Mouse (Mus musculus) thymus, adult 2 months (tissue): ENCODE data around the gene Tmem259.

Experiments used
- CTCF ChIP-seq: fragments of 200-500 bp; IDR thresholded peaks from 2 replicates; pipeline ENCODE4 v1.5.1; 2012; ENCODE audit warnings: mild to moderate bottlenecking, control low read depth, low read length, moderate library complexity, borderline replicate concordance; ENCODE audit not compliant: control insufficient read depth, poor library complexity, insufficient read depth; ENCODE audit errors: extremely low read depth
- POLR2A ChIP-seq: fragments of 200-500 bp; IDR thresholded peaks from 2 replicates; pipeline ENCODE4 v1.6.1; 2012; ENCODE audit warnings: mild to moderate bottlenecking, low read length, control low read depth, moderate library complexity; ENCODE audit not compliant: control insufficient read depth, poor library complexity, insufficient read depth; ENCODE audit errors: extremely low read depth

- TF ChIP-seq CTCF: no peak
- no peak for TF ChIP-seq POLR2A
Measured at GRCm38 (mm10) chr10:79970415-79971182, 13.5 kb downstream of the Tmem259 start, which contains the start of gene Grin3b.
